Mouse (Mus musculus) common myeloid progenitor, adult 5-6 weeks (primary cell): Measurements from ENCODE around the gene Hykk. TPM values are rescaled to one million over a fixed set of nuclear protein-coding genes. Genes with fewer than 3 reads are reported as not detected.
A peak's percentile ranks its signal among the peaks of the same experiment; 100 is the strongest.
"Not testable (repeated sequence)": the region's sequence is repeated elsewhere in the genome, so short reads cannot be mapped to it uniquely, and the experiment has no call there.

Experiments used
- ATAC-seq: replicated peaks from 2 replicates; pipeline ENCODE4 v1.8.0; 2016; ENCODE audit warnings: low read depth, mild to moderate bottlenecking, moderate TSS enrichment, inconsistent platforms; ENCODE audit not compliant: poor library complexity, severe bottlenecking
- total RNA-seq: library from RNA; stranded (forward); fragments of 200-1000, 187-1606 nt; gene quantifications from 2 replicates; pipeline ENCODE4 v1.2.3, GENCODE M21; 2017

The Hykk gene
- total RNA-seq = 0.39 TPM in 1 of 2 replicates, not detected in the other

DNA sequence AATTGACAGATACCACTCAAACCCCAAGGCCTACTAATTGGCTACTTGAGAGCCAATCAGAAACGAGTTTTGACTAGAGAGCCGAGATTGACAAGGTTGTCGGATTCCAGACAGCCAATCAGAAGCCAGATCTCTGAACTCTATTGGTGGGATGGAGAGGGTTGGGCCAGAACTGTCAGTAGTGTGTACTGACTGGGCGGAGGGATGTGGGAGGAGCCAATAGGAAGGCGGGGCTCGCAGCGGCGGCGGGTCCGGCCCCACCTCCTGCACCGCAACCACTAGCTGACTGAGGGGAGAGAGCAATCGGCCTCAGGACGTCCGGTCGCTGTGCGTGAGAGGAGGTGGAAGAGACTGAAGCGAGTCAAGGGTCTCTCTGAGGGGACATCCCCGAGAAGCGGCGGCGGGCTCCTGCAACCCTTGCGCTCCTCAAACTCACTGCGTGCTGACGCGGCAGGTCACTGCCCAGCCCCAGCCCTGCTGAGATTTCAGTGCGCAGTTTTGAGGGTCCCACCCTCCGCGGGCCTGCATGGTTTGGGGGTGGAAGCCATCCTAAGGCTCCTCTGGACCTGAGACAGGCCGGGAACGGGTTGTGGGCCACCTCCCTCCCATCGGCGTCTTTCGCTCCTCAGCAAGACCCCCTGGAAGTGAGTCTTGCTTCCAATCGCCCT, at the start of gene Hykk:
Gene Hykk, plus strand, starts transcription at position 274 of the 668 bp plus-strand sequence.
- ATAC-seq = peak; percentile 96

DNA sequence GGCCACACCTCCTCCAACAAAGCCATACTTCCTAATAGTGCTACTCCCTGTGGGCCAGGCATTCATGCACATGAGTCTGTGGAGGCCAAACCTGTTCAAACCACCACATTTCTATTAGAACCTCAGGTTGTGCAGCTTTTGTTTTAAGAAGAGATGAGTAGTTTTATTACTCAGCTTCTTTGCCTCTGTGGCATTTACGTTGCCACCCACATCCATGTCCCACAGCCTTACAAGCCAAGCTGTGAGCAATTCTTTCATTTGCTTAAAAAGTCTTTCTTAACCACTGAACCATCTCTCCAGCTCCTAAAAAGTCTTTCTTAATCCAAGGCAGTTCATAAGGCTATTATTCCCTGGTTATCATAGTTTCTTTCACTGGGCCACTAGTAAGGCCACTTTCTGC, 38.3 kb upstream of the Hykk start:
- no peak for ATAC-seq

DNA sequence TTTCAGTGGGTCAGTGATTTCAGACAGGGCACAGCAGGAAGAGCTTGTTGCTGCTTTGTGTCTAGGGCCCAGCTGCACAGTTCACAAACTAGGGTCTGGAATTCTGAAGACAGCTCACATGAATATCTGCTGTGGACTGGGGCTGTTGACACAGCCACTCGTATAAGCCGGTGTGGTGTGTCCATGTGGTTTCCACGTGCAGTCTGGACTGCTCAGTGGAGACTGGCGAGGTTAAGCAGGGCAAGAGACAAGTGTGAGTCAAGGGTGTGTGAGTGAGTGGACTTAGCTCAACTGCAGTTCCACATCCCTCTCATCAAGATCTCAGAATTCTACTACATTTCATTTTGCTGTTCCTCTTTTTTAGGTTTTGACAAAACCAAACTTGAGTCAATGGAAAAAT, 25.0 kb upstream of the Hykk start:
- no peak for ATAC-seq

DNA sequence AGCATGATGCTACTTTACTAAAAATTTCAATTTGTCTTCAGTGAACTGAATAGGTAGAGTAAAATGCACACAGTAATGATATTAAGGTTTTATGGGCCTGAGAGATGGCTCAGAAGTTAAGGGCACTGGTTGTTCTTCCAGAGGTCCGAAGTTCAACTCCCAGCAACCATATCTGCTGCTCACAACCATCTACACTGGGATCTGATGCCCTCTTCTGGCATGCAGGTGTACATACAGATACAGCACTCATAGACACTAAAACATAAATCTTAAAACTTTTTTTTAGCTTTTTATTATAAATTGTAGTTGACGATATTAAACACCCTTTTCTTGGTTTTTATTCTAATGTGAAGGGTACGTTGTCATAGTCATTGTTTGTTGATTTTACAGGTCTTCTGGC, 20.0 kb upstream of the Hykk start:
- ATAC-seq = no peak

DNA sequence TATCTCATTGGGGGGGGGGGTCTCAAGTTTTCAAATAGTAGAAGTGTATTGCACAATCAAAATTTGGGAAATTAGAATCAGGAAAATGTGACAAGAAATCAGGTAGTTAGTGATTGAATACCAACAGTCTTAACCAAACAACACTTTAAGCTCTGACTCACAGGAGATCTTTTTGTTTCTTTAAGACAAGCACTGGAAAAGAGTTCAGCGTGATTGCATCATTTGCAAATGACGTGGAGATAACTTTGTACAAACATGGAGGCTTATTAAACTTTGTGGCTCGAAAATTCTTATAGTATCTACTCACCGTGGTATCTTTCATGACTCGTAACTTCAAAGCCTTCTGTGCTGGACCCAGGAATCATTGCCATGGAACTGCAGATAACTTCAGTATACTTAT, 7.6 kb upstream of the Hykk start:
- no peak for ATAC-seq

DNA sequence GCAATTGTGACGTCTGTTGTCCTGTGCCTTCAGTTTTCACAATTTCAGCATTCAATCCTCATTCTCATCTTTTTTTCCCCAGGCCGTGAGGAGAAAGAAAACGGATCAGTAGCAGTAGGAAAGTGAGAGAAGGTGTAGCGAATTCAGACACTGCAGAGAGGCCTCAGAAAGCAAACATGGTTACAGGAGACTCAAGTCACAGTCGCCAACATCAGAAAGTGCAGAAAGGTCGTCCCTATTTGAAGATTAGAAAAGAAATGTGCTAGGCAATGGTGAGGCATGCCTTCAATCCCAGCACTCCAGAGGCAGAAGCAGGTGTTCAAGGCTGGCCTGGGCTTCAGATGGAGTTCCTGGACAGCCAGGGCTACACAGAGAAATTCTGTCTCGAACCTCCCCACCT, 1.5 kb upstream of the Hykk start:
- ATAC-seq = no peak

DNA sequence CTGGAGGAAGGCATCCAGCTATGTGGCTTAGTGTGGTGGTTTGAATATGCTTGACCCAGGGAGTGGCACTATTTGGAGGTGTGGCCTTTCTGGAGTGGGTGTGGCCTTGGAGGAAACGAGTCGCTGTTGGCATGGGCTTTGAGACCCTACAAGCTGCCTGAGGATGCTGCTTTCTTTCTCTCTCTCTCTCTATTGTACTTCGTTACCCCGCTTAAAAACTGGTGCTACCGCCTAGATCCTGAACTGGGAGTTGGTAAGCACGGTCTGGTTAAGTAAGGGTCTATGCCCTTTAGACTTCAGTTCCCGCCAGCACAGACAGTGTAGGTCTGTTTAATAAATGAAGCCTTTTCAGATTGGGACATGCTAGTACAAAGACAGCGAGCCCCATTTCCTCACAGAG, 682 bp upstream of the Hykk start:
- no peak for ATAC-seq

DNA sequence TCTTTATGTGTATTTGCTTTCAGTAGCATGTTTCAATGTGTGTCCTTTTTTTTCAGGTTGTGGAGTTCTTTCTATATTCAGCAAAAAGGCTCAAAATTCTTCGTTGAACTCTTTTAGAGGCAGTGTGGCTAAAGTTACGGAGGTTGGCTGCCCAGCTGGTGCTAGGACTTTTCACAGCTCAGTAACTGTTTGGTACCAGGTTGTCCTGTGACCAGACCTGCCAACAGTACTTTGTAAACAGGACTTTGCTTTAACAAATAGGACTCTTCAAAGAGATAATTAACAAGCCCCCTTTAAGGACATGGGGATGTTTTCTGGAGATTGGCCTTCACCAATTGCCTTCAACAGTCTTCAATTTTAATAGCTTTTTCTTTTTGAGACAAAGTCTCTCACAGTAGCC, 1.1 kb downstream of the Hykk start:
- ATAC-seq = no peak

DNA sequence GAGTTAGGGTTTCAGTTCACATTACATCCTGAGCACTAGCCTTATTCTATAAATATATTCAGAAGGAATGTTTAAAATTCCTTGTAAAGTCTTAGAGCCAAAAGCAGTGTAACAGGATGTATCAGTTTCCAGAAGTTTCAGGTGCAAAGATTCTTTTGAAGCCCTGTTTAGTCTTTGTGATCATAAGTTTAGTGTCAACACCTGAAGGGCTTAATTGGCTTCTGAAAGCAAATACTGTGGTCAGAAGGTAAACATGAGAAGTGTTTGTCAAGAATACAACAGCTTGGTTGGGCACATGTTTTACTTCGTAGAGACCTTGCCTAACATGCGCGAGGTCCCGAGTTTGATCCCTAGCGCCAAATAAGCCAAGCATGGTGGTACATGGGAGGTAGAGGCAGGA, 1.7 kb downstream of the Hykk start:
- no peak for ATAC-seq

DNA sequence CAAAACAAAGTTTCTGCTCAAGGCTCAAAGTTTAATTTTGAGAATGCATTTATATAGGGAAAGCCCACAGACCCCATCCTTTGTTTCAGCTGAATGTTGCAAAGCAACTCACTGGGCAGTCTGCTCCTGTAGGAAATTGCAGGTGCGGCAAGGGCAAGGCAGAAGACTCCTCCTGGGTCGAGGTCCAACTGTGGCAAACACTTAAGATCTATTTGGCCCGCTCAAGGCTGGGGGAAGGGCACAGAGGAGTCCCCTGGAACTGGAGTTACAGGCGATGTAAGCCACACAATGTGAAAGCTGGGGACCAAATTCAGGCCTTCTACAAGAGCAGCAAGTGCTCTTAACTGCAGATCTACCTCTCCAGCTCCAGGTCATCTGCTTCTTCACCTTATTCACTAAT, 2.9 kb downstream of the Hykk start:
- ATAC-seq = no peak

DNA sequence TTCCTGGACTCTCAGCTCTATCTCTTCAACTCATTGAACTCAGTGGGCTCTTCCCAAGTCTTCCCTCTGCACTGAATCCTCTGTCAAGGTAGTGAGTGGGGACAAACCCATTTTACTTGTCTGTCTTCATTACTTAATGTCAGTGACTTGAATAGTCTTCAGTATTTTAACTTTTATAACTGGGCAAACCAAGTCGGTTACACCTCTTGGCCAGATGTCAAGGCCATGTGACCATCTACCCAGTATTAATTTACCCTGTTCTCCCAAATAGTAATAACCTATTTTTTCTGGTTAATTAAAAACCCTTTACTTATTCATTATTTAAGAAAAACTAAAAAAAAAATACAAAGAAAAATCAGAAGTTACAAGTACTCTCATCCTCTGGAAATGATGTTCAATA, 13.7 kb downstream of the Hykk start:
- no peak for ATAC-seq

DNA sequence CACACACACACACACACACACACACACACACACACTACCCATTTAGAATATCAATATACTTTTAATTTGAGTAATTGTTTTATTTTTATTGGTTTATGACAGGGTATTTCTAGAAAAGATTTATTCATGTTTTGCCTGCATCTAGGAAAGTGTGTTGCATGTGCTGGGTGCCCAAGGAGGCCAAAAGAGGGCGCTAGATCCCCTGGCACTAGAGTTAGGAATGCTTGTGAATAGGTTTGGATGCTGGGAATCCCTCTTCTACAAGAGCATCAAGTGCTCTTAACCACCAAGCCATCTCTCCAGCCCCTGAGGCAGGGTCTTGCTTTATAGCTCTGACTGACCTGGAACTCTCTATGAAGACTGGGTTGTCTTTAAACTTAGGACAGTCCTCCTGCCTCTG, 14.7 kb downstream of the Hykk start:
- ATAC-seq = no peak

DNA sequence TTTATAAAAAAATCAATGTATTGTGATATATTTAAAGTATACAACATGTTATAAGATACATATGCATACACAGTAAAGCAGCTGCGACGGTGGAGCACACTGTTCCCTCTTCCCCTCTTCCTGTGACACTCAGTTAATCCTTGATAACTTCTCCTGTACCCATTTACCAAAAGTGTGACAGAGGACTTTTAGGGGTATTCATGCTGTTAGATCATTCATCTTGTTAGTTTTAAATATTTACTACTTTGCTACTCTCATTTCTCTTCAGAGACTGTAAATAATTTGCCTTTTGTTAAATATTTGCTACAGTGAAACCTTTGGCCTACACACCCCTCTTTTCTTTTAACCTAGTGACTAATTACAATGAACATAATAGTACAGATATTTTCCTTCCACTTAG, 15.3 kb downstream of the Hykk start:
- ATAC-seq = no peak

DNA sequence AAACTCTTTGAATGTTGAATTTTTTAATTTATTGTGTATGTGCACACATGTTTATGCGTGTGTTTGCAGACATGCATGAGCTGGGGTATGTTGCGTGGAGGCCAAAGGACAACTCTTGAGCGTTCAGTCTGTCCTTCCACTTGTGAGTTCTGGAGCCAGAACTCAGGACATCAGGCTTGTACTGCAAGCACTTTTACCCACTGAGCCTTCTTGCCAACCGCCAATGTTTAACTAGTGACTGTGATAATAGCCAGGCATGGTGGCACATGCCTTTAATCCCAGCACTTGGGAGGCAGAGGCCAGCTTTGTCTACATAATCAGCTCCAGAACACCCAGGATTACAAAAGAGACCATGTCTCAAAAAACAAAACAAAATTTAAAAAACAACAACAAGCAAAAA, 25.0 kb downstream of the Hykk start:
- no peak for ATAC-seq

DNA sequence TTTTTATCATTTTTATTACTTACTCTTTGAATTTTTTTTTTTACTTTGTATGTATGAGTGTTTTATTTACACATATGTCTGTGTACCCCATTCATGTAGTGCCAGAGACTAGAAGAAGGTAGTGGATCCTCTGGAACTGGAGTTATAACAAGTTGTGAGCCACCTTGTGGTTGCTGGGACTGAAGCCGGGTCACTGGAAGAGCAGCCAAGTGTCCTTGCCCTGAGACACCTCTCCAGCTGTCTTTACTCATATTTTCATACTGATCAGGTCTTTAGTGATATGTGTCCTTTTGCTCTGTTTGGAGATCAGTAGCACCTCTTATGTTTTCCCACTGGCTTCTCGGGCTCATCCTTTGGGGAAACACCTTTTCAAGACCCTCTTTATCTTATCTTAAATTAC, 27.4 kb downstream of the Hykk start:
- no peak for ATAC-seq

DNA sequence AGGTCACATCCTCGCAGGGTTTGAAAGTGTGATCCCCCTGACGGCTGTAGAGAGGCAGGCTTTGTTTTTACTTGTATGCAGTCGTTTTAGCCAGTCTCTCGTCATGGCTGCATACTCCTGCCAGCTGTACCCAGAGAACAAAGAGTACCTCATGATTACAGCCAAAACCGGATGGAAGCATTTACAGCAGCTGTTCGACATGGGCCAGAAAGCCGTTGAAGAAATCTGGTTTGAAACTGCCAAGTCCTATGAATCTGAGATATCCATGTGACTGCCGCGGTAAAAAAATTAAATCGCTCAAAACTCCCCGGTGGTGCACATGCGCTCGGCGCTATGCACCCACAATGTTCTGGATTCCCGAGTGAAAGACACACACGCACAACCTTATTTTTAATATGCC, 29.2 kb downstream of the Hykk start:
- no peak for ATAC-seq

DNA sequence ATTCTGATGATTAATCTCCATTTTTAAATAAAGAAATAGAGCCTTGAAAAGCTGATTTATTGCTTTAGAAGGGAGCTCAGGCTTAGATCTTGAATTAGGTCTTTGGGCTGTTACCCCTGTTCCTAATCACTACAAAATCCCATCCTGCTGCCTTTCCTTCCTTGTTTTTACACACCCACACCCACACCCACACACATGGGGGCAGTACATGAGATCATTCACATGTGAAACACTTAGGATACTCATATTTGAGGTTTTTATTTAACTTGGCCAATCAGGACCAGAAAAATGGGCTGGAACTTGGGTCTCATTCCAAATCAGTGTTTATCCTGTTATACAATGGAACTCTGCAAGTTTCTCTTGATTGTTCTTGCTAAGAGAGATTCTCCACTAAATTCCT, 32.4 kb downstream of the Hykk start:
- ATAC-seq = no peak

DNA sequence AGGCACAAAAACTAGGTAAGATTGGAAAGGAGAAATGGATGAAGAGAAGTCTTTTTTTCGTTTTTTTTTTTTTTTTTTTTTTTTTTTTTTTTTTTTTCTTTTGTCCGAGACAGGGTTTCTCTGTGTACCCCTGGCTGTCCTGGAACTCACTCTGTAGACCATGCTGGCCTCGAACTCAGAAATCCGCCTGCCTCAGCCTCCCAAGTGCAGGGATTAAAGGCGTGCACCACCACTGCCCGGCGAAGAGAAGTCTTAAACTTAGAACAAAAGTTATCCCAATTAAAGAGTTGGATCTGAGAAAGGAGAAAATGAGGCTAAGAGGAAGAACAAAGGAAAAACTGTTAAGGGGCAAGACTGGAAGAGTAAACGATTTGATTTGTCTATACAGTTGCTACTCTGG, 33.1 kb downstream of the Hykk start:
- not testable (repeated sequence) for ATAC-seq

DNA sequence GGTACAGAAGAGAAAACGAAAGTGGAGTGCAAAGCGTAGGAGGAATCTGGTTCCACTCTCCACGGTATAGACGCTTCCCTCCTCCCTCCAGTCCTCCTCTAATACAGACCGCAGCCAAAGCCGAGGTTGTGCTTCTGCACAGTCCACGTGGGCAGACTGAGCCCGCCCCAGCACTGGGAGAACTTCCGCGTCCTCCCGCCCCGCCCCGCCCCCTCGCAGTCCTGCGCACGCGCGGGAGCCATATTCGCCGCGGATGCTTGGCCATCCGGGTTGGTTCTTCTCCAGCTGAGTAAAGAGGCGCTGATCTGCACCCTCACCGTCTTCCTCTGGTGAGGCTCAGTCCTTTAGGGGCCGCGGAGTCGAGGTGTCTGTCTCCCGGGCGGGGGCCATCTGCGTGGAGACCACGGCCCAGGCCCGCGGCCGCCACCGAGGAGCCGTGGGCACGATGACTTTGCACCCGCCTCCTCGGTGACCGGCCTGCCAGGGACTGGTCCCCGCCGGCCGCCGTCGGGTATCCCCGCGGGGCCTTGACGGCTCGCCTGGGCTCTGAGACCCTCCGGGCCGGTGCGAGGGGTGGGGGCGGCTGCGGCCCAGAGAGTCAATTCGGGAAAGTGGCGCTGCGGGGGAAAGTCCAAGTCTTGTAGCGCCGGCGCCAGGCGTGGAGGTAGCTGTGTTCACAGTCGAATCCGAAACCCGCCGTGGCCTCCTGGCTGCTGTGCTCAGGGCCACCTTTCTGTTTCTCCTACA, 33.7 kb downstream of the Hykk start, which contains the start of the genes Psma4 and AY074887:
Gene Psma4, plus strand, starts transcription at position 216 of the 747 bp plus-strand sequence.
Gene AY074887, minus strand, starts transcription at position 424 of the 747 bp plus-strand sequence.
- peak; percentile 99 for ATAC-seq

DNA sequence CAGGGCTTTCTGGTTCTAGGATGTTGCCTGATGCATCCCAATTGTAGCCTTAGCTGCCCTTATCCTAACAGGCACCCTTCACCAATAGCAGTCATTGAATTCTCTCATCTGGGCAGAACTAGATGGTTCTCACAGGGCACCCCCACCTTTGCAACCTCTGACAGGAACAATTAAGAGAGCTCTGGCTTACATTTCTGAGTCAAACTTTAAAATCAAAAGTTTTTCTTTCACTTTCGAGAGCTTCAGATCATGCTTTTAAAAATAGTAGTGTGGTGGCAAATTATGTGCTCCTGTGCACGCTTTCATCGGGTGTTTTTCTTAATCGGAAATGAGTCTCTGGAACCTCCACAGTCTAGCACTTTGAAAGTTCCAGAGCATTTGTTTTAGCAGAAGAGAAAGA, 44.0 kb downstream of the Hykk start:
- no peak for ATAC-seq

DNA sequence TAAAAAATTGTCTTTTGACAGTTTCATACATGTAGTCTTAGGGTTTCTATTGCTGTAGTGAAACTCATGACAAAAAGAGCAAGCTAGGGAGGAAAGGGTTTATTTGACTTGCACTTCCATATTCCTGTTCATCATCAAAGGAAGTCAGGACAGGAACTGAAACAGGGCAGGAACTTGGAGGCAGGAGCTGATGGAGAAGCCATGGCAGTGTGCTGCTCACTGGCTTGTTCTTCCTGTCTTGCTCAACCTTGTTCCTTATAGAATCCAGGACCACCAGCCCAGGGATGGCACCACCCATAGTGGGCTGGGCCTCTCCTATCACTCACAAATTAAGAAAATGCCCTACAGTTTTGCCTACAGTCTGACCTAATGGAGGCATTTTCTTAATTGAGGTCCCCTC, 46.6 kb downstream of the Hykk start:
- ATAC-seq = no peak
